Mouse (Mus musculus) midbrain, embryonic 16.5 days (tissue): ENCODE results near the gene Clec18a. TPM values are rescaled to one million over a fixed set of nuclear protein-coding genes. Genes with fewer than 3 reads are reported as not detected.
A peak's percentile ranks its signal among the peaks of the same experiment; 100 is the strongest.
"Not testable (repeated sequence)": the region's sequence is repeated elsewhere in the genome, so short reads cannot be mapped to it uniquely, and the experiment has no call there.

ENCODE experiments used
- ATAC-seq: fragments of 200-750 bp; cut with Nextera tagmentation; 2 replicates; pipeline ENCODE4 v1.8.0; 2017; ENCODE audit warnings: moderate TSS enrichment
- H3K27ac ChIP-seq: fragments of 300-500 bp; sonication (generic); 2 replicates; pipeline ENCODE4 v1.5.1; 2014; ENCODE audit warnings: mild to moderate bottlenecking, low read length, mixed read lengths
- H3K27me3 ChIP-seq: fragments of 300-500 bp; sonication (generic); 2 replicates; pipeline ENCODE4 v1.6.1; 2014; ENCODE audit warnings: low read depth, low read length, mixed read lengths; ENCODE audit not compliant: control insufficient read depth, insufficient read depth
- H3K36me3 ChIP-seq: fragments of 300-500 bp; sonication (generic); 2 replicates; pipeline ENCODE4 v1.6.1; 2014; ENCODE audit warnings: mild to moderate bottlenecking, low read length, moderate library complexity, mixed read lengths; ENCODE audit not compliant: control insufficient read depth, insufficient read depth
- H3K4me1 ChIP-seq: fragments of 300-500 bp; sonication (generic); 2 replicates; pipeline ENCODE4 v1.6.1; 2014; ENCODE audit warnings: mild to moderate bottlenecking, low read length, mixed read lengths; ENCODE audit not compliant: control insufficient read depth, insufficient read depth
- H3K4me2 ChIP-seq: fragments of 300-500 bp; sonication (generic); 2 replicates; pipeline ENCODE4 v1.6.1; 2014; ENCODE audit warnings: mild to moderate bottlenecking, low read length, mixed read lengths
- H3K4me3 ChIP-seq: fragments of 300-500 bp; sonication (generic); 2 replicates; pipeline ENCODE4 v1.5.1; 2014; ENCODE audit warnings: low read depth, mild to moderate bottlenecking, low read length, moderate library complexity, mixed read lengths
- H3K9ac ChIP-seq: fragments of 300-500 bp; sonication (generic); 2 replicates; pipeline ENCODE4 v1.6.1; 2014; ENCODE audit warnings: low read depth, low read length, mixed read lengths
- H3K9me3 ChIP-seq: fragments of 300-500 bp; sonication (generic); replicated peaks from 2 replicates; pipeline ENCODE4 v1.6.1; 2014; ENCODE audit warnings: mild to moderate bottlenecking, low read length, mixed read lengths; ENCODE audit not compliant: control insufficient read depth, poor library complexity, severe bottlenecking
- WGBS: fragments of 180-500 bp; shearing (Covaris S2); extraction: QIAGEN DNeasy Blood & Tissue Kit; methylation state at CpG from one replicate; pipeline ENCODE4 v1.1.7; 2014; 5-methylcytosine and 5-hydroxymethylcytosine counted together
- microRNA-seq: library from miRNA; unstranded; fragments of <30 nt; microRNA quantifications from one replicate; pipeline ENCODE4, GENCODE M21; 2017
- polyA plus RNA-seq: library from polyadenylated mRNA; unstranded; fragments of >200 nt; fragmentation: Nextera tagmentation; extraction: Ambion mirVana; gene quantifications from 2 replicates; pipeline ENCODE4 v1.2.1, GENCODE M21; 2015

Gene Clec18a
- polyA plus RNA-seq, 1 experiment from 2014 or later, result 0.26 TPM

GRCm38 (mm10) chr8:111029589-111029988 is 62.6 kb downstream of the Clec18a start:
- no peak overlapping the region for H3K4me2 ChIP-seq
- no peak overlapping the region for H3K27ac ChIP-seq
- ATAC-seq, result no peak
- H3K4me3 ChIP-seq, result no peak overlapping the region
- H3K9ac ChIP-seq, result no peak overlapping the region
- H3K27me3 ChIP-seq, result peaks cover 4% of the 10 kb centered on the region
- no peaks in the 10 kb centered on the region for H3K9me3 ChIP-seq
- H3K36me3 ChIP-seq, result no peaks in the 10 kb centered on the region
- WGBS, result 66% methylated on average over 4 of the region's 4 CpGs
- peaks cover 11% of the 10 kb centered on the region for H3K4me1 ChIP-seq

- Histone ChIP-seq H3K4me3 (peak overlapping the region; percentile 64), H3K27me3 (peaks cover 4% of the 10 kb centered on the region), H3K4me2 (peak overlapping the region; percentile 88), H3K9me3 (no peaks in the 10 kb centered on the region), H3K4me1 (peaks cover 8% of the 10 kb centered on the region), H3K36me3 (no peaks in the 10 kb centered on the region), H3K27ac (peak overlapping the region; percentile 70), H3K9ac (peak overlapping the region; percentile 66)
- WGBS, result under 1% methylated on average over 31 of the region's 31 CpGs
- ATAC-seq, result peak; percentile 94
Observed at GRCm38 (mm10) chr8:111027391-111027937, 64.8 kb downstream of the Clec18a start.

- not testable (repeated sequence) for H3K27me3 ChIP-seq, H3K36me3 ChIP-seq, H3K27ac ChIP-seq, H3K9me3 ChIP-seq, H3K4me2 ChIP-seq, H3K4me1 ChIP-seq, ATAC-seq, H3K9ac ChIP-seq, H3K4me3 ChIP-seq
- 89% methylated on average over 1 of the region's 2 CpGs for WGBS
Observed at GRCm38 (mm10) chr8:111026609-111027008, 65.6 kb downstream of the Clec18a start.

GRCm38 (mm10) chr8:111010230-111010991 is 81.8 kb downstream of the Clec18a start:
- not testable (repeated sequence) for H3K4me3 ChIP-seq, H3K27me3 ChIP-seq, H3K4me1 ChIP-seq, ATAC-seq, H3K9ac ChIP-seq, H3K9me3 ChIP-seq, H3K27ac ChIP-seq, H3K4me2 ChIP-seq
- peaks cover 31% of the 10 kb centered on the region for H3K36me3 ChIP-seq
- WGBS, result 91% methylated on average over 7 of the region's 10 CpGs

Small RNA genes within 50 kb of the gene (microRNA-seq; reads per million reads assigned to microRNA genes)
- not detected for gene Gm24103
- gene Mir3473d, result not detected

Other genes starting within 250 kb of the Clec18a start
- gene Cog4, start 245.8 kb downstream of the Clec18a start, polyA plus RNA-seq, result 72.1 and 77.4 TPM in 2 replicates
- gene Sf3b3, start 245.6 kb downstream of the Clec18a start, polyA plus RNA-seq, result 92.3 and 96.1 TPM in 2 replicates
- gene Fuk, start 189.9 kb downstream of the Clec18a start, polyA plus RNA-seq, result 6.3 and 7.3 TPM in 2 replicates
- 25.9 and 26.8 TPM in 2 replicates for gene St3gal2, start 172.5 kb downstream of the Clec18a start, polyA plus RNA-seq
- 10.2 and 10.4 TPM in 2 replicates for gene Ddx19a, start 94.6 kb downstream of the Clec18a start, polyA plus RNA-seq
- 7.2 and 7.9 TPM in 2 replicates for gene Ddx19b, start 60.7 kb downstream of the Clec18a start, polyA plus RNA-seq
- gene Aars, start 59.3 kb downstream of the Clec18a start, polyA plus RNA-seq, result 87.9 and 91.6 TPM in 2 replicates
- not detected in 2 replicates for gene Exosc6, start 36.1 kb downstream of the Clec18a start, polyA plus RNA-seq
- gene Pdpr, start 2.2 kb upstream of the Clec18a start, polyA plus RNA-seq, result 7.9 and 10.1 TPM in 2 replicates
- 59.7 and 63.3 TPM in 2 replicates for gene Glg1, start 166.8 kb upstream of the Clec18a start, polyA plus RNA-seq
- gene Rfwd3, start 207.8 kb upstream of the Clec18a start, polyA plus RNA-seq, result 20.3 and 23.0 TPM in 2 replicates
- 0.21 and 0.27 TPM in 2 replicates for gene Mlkl, start 245.8 kb upstream of the Clec18a start, polyA plus RNA-seq